Mouse (Mus musculus) stomach, embryonic 15.5 days (tissue): ENCODE data around the gene Arhgef38. TPM values are rescaled to one million over a fixed set of nuclear protein-coding genes. Genes with fewer than 3 reads are reported as not detected.

ENCODE experiments used
- ATAC-seq: fragments of 200-750 bp; cut with Nextera tagmentation; 2 replicates; pipeline ENCODE4 v1.8.0; 2017; ENCODE audit warnings: low read depth, moderate number of reproducible peaks, moderate TSS enrichment; ENCODE audit not compliant: insufficient read depth, low FRiP score
- H3K27ac ChIP-seq: fragments of 300-500 bp; sonication (generic); 2 replicates; pipeline ENCODE4 v1.5.1; 2015; ENCODE audit warnings: mild to moderate bottlenecking, inconsistent platforms
- H3K27me3 ChIP-seq: fragments of 300-500 bp; sonication (generic); replicated peaks from 2 replicates; pipeline ENCODE4 v1.6.1; 2015; ENCODE audit warnings: inconsistent platforms
- H3K36me3 ChIP-seq: fragments of 300-500 bp; sonication (generic); 2 replicates; pipeline ENCODE4 v1.6.1; 2015; ENCODE audit warnings: inconsistent platforms
- H3K4me1 ChIP-seq: fragments of 300-500 bp; sonication (generic); 2 replicates; pipeline ENCODE4 v1.6.1; 2015; ENCODE audit warnings: inconsistent platforms
- H3K4me2 ChIP-seq: fragments of 300-500 bp; sonication (generic); 2 replicates; pipeline ENCODE4 v1.6.1; 2015; ENCODE audit warnings: mild to moderate bottlenecking, inconsistent platforms
- H3K4me3 ChIP-seq: fragments of 300-500 bp; sonication (generic); replicated peaks from 2 replicates; pipeline ENCODE4 v1.5.1; 2015; ENCODE audit warnings: inconsistent platforms
- H3K9ac ChIP-seq: fragments of 300-500 bp; sonication (generic); 2 replicates; pipeline ENCODE4 v1.6.1; 2015; ENCODE audit warnings: inconsistent platforms
- H3K9me3 ChIP-seq: fragments of 300-500 bp; sonication (generic); 2 replicates; pipeline ENCODE4 v1.6.1; 2016; ENCODE audit warnings: inconsistent platforms
- WGBS: fragments of 180-500 bp; shearing (Covaris S2); methylation state at CpG from one replicate; pipeline ENCODE4 v1.1.7; 2015; 5-methylcytosine and 5-hydroxymethylcytosine counted together
- polyA plus RNA-seq: library from polyadenylated mRNA; unstranded; fragments of >200 nt; fragmentation: Nextera tagmentation; extraction: Ambion mirVana; gene quantifications from 2 replicates; pipeline ENCODE4 v1.2.1, GENCODE M21; 2015

Gene Arhgef38
- polyA plus RNA-seq, 1 experiment from 2014 or later: 2.0 TPM

GRCm38 (mm10) chr3:133213434-133214114 is 21.2 kb downstream of the Arhgef38 start:
- H3K36me3 ChIP-seq: no peaks in the 10 kb centered on the region
- no peaks in the 10 kb centered on the region for H3K4me1 ChIP-seq
- H3K4me2 ChIP-seq: no peak overlapping the region
- H3K9ac ChIP-seq: no peak overlapping the region
- no peaks in the 10 kb centered on the region for H3K27me3 ChIP-seq
- 81% methylated on average over 3 of the region's 3 CpGs for WGBS
- no peak for ATAC-seq
- H3K4me3 ChIP-seq: no peak overlapping the region
- no peak overlapping the region for H3K27ac ChIP-seq
- H3K9me3 ChIP-seq: no peaks in the 10 kb centered on the region

GRCm38 (mm10) chr3:133211324-133211723 is 23.4 kb downstream of the Arhgef38 start:
- H3K4me2 ChIP-seq: no peak overlapping the region

GRCm38 (mm10) chr3:133203713-133204112 is 31.0 kb downstream of the Arhgef38 start:
- no peak overlapping the region for H3K4me2 ChIP-seq
- no peaks in the 10 kb centered on the region for H3K4me1 ChIP-seq
- no peak overlapping the region for H3K27ac ChIP-seq
- no peaks in the 10 kb centered on the region for H3K36me3 ChIP-seq
- WGBS: 61% methylated on average over 2 of the region's 2 CpGs
- no peaks in the 10 kb centered on the region for H3K27me3 ChIP-seq
- ATAC-seq: no peak
- no peak overlapping the region for H3K9ac ChIP-seq
- no peak overlapping the region for H3K4me3 ChIP-seq
- no peaks in the 10 kb centered on the region for H3K9me3 ChIP-seq

More at GRCm38 (mm10) chr3:133211324-133211723, 23.4 kb downstream of the Arhgef38 start:
- Histone ChIP-seq H3K36me3 (no peaks in the 10 kb centered on the region), H3K27me3 (no peaks in the 10 kb centered on the region), H3K4me3 (no peak overlapping the region), H3K9ac (no peak overlapping the region), H3K4me1 (no peaks in the 10 kb centered on the region), H3K9me3 (no peaks in the 10 kb centered on the region), H3K27ac (no peak overlapping the region)
- ATAC-seq: no peak
- 68% methylated on average over 3 of the region's 3 CpGs for WGBS

- H3K36me3 ChIP-seq: no peaks in the 10 kb centered on the region
- no peaks in the 10 kb centered on the region for H3K27me3 ChIP-seq
- no peak overlapping the region for H3K4me3 ChIP-seq
- 89% methylated on average over 13 of the region's 13 CpGs for WGBS
- no peak overlapping the region for H3K27ac ChIP-seq
- H3K9ac ChIP-seq: no peak overlapping the region
- no peaks in the 10 kb centered on the region for H3K4me1 ChIP-seq
- H3K9me3 ChIP-seq: no peaks in the 10 kb centered on the region
- ATAC-seq: no peak
- no peak overlapping the region for H3K4me2 ChIP-seq
Observed at GRCm38 (mm10) chr3:133202171-133202570, 32.6 kb downstream of the Arhgef38 start.

GRCm38 (mm10) chr3:133188930-133189329 is 45.8 kb downstream of the Arhgef38 start:
- H3K4me2 ChIP-seq: no peak overlapping the region
- 90% methylated on average over 3 of the region's 3 CpGs for WGBS
- no peak for ATAC-seq
- no peak overlapping the region for H3K27ac ChIP-seq
- no peaks in the 10 kb centered on the region for H3K4me1 ChIP-seq
- no peak overlapping the region for H3K4me3 ChIP-seq
- H3K36me3 ChIP-seq: no peaks in the 10 kb centered on the region
- H3K9ac ChIP-seq: no peak overlapping the region
- no peaks in the 10 kb centered on the region for H3K27me3 ChIP-seq
- H3K9me3 ChIP-seq: no peaks in the 10 kb centered on the region

- H3K4me2 ChIP-seq: no peak overlapping the region
Observed at GRCm38 (mm10) chr3:133187524-133187923, 47.2 kb downstream of the Arhgef38 start.

DNA sequence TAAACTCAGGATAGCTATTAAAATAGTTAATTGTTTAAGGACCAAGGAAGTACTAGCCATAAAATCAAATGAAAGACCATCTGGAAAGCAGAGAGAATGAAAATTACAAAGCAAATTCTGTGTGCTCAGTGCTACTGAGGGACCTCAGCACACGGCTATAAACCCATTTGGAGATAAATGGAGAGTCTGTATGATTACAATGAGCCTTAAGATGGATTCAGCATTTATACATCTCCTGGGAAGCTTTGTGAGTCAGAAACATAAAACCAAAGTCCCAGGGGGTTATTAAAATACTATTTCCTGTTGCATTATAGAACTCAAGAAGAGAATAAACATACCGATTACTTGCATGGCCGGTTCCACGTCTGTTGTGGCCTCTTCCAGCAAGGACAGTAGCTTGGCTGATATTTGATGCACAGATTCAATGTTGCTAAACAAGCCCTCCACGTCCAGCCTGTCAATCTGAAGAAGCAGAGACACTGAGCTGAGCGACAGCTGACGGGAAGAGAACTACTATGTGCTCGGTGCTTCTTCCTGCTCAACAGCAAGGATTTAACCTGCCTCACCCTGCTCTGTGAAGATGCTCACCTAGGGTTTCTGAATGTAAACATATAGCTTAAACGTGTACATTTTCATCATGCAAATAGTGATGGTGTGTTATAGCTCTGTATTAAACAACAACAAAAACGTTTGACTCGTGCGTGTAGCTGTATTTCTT is 58.6 kb downstream of the Arhgef38 start:
- WGBS: 57% methylated on average over 12 of the region's 12 CpGs
- H3K4me1 ChIP-seq: no peaks in the 10 kb centered on the region
- no peaks in the 10 kb centered on the region for H3K27me3 ChIP-seq
- no peaks in the 10 kb centered on the region for H3K36me3 ChIP-seq
- no peak overlapping the region for H3K4me2 ChIP-seq
- H3K9ac ChIP-seq: no peak overlapping the region
- no peak for ATAC-seq
- no peak overlapping the region for H3K4me3 ChIP-seq
- H3K9me3 ChIP-seq: no peaks in the 10 kb centered on the region
- no peak overlapping the region for H3K27ac ChIP-seq

More at GRCm38 (mm10) chr3:133187524-133187923, 47.2 kb downstream of the Arhgef38 start:
- H3K9me3 ChIP-seq: no peaks in the 10 kb centered on the region
- H3K4me3 ChIP-seq: no peak overlapping the region
- no peak for ATAC-seq
- no peaks in the 10 kb centered on the region for H3K4me1 ChIP-seq
- H3K27me3 ChIP-seq: no peaks in the 10 kb centered on the region
- no peak overlapping the region for H3K9ac ChIP-seq
- WGBS: 64% methylated on average over 3 of the region's 3 CpGs
- no peak overlapping the region for H3K27ac ChIP-seq
- H3K36me3 ChIP-seq: no peaks in the 10 kb centered on the region

- Histone ChIP-seq H3K4me1 (no peaks in the 10 kb centered on the region), H3K9ac (no peak overlapping the region), H3K4me3 (no peak overlapping the region), H3K36me3 (no peaks in the 10 kb centered on the region), H3K27me3 (no peaks in the 10 kb centered on the region), H3K27ac (no peak overlapping the region), H3K4me2 (no peak overlapping the region), H3K9me3 (no peaks in the 10 kb centered on the region)
- 83% methylated on average over 4 of the region's 4 CpGs for WGBS
- ATAC-seq: no peak
Observed at GRCm38 (mm10) chr3:133172291-133172690, 62.5 kb downstream of the Arhgef38 start.

DNA sequence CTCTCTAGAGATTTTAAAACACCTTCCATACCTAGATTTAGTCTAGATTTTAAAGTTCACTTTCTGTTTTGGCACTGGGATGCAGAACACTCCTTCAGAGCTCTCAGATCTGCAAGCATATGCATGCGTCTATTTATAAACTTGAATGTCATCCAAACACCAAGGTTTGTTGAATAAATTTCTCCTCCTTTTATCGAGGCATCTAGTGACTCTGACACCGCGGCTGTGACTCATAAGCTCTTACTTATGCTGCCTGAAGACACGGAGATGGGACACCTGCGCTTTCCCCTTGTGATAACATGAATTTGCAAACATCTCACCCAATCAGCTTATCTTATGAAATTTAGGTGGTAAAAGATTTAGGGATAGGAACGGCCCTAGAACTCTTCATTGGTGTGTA is 65.0 kb downstream of the Arhgef38 start:
- WGBS: 64% methylated on average over 7 of the region's 7 CpGs
- no peak for ATAC-seq
- Histone ChIP-seq H3K4me3 (no peak overlapping the region), H3K36me3 (no peaks in the 10 kb centered on the region), H3K4me1 (no peaks in the 10 kb centered on the region), H3K4me2 (no peak overlapping the region), H3K27me3 (no peaks in the 10 kb centered on the region), H3K9ac (no peak overlapping the region), H3K27ac (no peak overlapping the region), H3K9me3 (no peaks in the 10 kb centered on the region)

GRCm38 (mm10) chr3:133167550-133167949 is 67.2 kb downstream of the Arhgef38 start:
- Histone ChIP-seq H3K27ac (no peak overlapping the region), H3K27me3 (no peaks in the 10 kb centered on the region), H3K4me2 (no peak overlapping the region), H3K4me3 (no peak overlapping the region), H3K4me1 (no peaks in the 10 kb centered on the region), H3K36me3 (no peaks in the 10 kb centered on the region), H3K9ac (no peak overlapping the region), H3K9me3 (no peaks in the 10 kb centered on the region)
- no peak for ATAC-seq
- 73% methylated on average over 6 of the region's 6 CpGs for WGBS

GRCm38 (mm10) chr3:133165130-133165529 is 69.6 kb downstream of the Arhgef38 start:
- H3K4me3 ChIP-seq: no peak overlapping the region
- ATAC-seq: no peak
- no peaks in the 10 kb centered on the region for H3K36me3 ChIP-seq
- H3K4me1 ChIP-seq: no peaks in the 10 kb centered on the region
- 26% methylated on average over 1 of the region's 1 CpGs for WGBS
- H3K27me3 ChIP-seq: no peaks in the 10 kb centered on the region
- H3K9ac ChIP-seq: no peak overlapping the region
- H3K9me3 ChIP-seq: no peaks in the 10 kb centered on the region
- no peak overlapping the region for H3K27ac ChIP-seq
- no peak overlapping the region for H3K4me2 ChIP-seq

DNA sequence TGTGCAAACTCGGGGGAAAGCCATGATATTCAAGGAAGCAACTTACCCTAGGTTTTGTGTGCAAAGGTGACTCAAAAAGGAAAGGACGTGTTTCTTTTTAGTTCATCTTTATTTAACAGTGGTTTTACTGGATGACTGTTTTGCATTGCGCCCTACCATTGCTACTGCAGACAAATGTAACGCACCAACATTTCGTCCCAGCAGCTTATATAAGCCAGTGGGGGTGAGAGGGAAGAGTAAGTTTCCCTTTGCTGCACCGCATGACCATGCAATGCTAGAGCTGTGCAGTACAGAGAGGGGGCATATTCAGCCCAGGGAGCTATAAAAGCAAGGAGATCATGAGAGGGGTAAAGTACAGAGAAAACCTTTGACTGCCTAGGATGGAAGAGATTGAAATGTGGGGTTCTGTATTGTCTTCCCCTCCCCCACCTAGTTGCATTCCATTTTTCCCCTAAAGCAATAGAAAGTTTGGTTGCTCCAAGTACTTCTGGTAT is 70.8 kb downstream of the Arhgef38 start:
- Histone ChIP-seq H3K4me2 (no peak overlapping the region), H3K27me3 (no peaks in the 10 kb centered on the region), H3K9ac (no peak overlapping the region), H3K4me1 (no peaks in the 10 kb centered on the region), H3K27ac (no peak overlapping the region), H3K36me3 (no peaks in the 10 kb centered on the region), H3K4me3 (no peak overlapping the region), H3K9me3 (no peaks in the 10 kb centered on the region)
- 86% methylated on average over 6 of the region's 6 CpGs for WGBS
- no peak for ATAC-seq
